Mouse (Mus musculus): ENCODE data around the gene Zfp663.

DNA sequence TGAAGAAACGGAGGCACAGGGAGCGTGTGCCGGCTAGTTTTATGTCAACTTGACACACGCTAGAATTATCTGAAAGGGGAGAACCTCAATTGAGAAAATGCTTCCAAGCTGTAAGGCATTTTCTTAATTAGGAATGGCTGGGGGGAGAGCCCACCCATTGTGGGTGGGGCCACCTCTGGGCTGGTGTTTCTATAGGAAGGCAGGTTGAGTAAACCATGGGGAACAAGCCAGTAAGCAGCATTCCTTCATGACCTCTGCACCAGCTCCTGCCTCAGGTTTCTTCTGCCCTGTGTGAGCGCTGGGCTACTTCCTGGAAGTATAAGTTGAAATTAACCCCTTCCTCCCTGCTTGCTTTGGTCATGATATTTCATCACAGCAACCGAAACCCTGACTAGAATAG is 47.3 kb upstream of the Zfp663 start:
- no peak for TF ChIP-seq POLR2A (IDR thresholded peaks at IDR 0.05; ENCODE audit: borderline replicate concordance, insufficient read depth, low read length)
- TF ChIP-seq CTCF (IDR thresholded peaks at IDR 0.05; ENCODE audit: borderline replicate concordance, insufficient read depth, low read depth, low read length) = no peak
